Mouse (Mus musculus) monocyte, adult 5-6 weeks (primary cell): ENCODE results near the gene Tmem221. TPM values are rescaled to one million over a fixed set of nuclear protein-coding genes. Genes with fewer than 3 reads are reported as not detected.
"Not testable (repeated sequence)": the region's sequence is repeated elsewhere in the genome, so short reads cannot be mapped to it uniquely, and the experiment has no call there.

Source experiments
- ATAC-seq: fragments of 153-309, 156-312 bp; replicated peaks from 2 replicates; pipeline ENCODE4 v1.8.0; 2017; ENCODE audit warnings: mild to moderate bottlenecking; ENCODE audit not compliant: low TSS enrichment, insufficient number of reproducible peaks, severe bottlenecking, poor library complexity, low FRiP score
- total RNA-seq: library from RNA; stranded (forward); fragments of 200-1000, 200-491, 200-594 nt; gene quantifications from 3 replicates; pipeline ENCODE4 v1.2.3, GENCODE M21; 2017

Gene Tmem221
- total RNA-seq, 1 experiment from 2014 or later: not detected

DNA sequence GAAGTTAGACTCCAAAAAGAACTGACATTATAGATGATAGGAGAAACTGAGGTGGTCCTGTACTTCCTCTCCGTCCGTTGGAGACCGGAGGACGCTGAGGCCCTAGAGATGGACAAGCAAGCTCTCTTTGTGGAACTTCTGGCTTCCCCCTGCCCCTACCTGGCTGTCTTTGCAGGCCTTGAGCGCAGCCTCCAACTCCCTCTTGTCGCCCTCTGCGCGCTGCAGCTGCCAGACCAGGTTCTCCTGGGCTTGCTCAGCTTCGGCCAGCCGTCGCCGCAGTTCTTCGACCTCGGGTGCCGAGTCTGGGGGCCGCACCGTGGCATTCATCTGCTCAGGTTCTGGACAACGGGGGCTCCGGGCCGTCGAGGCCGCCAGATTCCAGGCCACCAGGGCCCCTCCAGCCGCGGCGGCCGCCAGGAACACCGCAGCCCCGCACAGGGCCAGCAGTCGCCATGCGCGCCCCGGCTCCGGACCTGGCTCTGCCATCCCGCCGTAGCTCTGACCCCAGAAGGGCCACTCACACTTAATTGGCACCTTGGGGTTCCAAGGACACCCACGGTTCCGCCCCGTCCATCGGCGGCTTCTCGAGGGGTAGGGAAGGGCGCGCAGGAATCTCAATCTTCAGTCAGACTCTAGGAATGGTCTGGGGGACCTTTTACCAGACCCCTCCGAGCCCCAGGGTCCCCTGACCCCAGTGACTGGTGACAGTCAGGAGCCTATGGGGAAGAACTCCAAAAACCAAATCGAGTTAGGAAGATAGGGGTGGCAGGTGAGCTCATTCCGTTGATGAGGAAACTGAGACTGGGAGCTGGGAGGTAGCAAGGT, 33.2 kb downstream of the Tmem221 start, which contains the start of gene Ccdc194:
Gene Ccdc194, minus strand, starts transcription at position 486 of the 825 bp plus-strand sequence.
- no peak for ATAC-seq

DNA sequence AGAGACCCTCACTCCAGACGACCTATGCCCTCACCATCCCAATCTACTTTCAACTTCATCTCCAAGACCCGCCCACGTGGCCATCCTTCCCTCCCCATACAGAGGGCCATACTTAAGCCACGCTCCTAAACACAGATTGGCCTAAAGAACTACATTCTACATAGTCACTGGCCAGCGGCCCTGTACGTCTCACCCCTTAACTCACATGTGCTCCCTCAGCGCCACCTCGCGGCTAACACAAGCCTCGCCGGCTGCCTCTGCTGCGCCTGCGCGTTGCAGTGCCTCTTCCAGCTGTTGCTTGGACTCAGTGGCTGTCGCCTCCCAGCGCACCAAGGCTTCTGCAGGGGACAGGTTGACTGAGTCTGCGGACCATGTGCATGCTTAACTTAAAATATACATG, 37.0 kb downstream of the Tmem221 start:
- peak; percentile 94 for ATAC-seq

DNA sequence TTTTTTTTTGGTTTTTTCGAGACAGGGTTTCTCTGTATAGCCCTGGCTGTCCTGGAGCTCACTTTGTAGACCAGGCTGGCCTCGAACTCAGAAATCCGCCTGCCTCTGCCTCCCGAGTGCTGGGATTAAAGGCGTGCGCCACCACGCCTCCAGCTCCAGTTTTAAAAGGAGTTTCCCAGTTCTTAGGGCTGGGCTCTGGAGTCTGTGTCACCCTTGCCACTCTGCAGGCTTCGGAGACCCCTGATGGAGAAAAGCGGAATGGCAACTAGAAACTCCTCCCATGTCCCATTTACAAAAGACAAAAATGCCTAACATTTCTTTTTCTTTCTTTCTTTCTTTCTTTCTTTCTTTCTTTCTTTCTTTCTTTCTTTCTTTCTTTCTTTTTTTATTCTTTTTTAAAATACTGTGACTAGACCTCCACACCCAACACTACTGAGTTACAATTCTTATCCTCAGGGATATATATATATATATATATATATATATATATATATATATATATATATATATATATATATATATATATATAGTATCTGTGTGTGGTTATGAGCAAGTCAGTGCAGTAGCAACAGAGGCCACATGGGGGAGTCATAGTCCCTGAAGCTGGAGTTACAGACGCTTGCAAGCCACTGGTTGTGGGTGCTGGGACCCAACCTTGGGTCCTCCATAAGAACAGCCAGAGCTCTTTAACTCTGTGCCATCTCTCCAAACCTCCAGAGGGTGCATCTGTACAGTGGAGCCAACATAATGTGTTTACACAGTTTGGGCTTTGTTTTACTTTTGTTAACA, 39.4 kb downstream of the Tmem221 start:
- not testable (repeated sequence) for ATAC-seq

DNA sequence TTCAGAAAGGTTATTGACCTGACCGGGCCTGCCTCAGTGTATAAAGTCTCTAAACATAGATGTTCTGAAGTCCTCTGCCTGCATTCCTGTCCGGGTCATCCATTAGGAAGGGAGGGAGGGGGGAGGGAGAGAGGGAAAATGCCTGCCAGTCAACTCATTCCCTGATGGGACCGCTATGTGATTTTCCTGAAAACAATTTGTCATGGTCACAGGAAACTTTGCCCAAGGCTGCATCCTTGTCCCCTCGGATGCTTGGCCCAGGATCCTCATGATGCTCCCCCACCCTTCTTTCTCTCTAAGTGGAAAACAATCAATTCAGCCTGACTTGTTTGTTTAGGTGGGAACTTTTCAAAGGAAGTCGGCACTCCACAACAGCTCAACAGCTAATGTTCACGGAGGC, 41.9 kb downstream of the Tmem221 start:
- ATAC-seq: no peak

DNA sequence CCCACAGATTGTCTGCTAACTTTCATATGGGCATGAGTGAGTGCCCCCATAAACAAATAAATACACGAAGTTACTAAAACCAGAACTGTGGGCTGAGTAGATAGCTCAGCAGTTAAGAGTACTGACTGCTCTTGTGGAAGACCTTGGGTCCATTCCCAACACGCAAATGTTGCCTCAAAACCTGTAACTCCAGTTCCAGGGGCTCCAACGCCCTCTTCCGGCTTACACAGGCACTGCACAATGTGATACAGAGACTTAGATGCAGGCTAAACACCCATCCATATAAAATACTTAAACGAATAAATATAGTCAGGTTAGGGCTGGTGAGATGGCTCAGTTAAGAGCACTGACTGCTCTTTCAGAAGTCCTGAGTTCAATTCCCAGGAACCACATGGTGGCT, 43.6 kb downstream of the Tmem221 start:
- no peak for ATAC-seq

DNA sequence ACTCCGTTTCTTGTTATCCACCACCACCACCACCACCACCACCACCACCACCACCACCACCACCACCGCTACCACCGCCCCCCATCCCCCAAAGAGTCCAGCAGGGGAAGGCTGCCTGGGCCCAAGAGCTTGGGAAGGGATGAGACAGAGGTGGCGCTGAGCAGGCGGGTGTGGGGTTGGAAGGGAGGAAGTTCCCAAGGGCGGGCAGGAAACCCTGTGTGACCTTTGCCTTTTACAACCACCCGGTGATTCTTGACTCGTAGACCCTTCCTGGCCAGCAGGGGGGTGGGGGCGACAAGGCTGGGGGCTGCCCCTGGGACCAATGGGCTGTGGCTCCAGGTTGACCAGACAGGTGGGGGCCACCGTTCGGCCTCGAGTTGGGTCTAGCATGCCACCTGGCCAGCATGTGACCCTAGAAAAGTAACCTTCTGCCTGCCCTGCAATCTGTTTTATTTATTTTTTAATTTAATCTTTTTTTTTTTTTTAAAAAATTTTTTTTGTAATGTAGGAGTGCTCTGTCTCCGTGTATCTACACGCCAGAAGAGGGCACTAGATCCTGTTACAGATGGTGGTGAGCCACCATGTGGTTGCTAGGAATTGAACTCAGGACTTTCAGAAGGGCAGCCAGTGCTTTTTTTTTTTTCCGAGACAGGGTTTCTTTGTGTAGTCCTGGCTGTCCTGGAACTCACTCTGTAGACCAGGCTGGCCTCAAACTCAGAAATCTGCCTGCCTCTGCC, 45.5 kb downstream of the Tmem221 start:
- ATAC-seq: no peak

DNA sequence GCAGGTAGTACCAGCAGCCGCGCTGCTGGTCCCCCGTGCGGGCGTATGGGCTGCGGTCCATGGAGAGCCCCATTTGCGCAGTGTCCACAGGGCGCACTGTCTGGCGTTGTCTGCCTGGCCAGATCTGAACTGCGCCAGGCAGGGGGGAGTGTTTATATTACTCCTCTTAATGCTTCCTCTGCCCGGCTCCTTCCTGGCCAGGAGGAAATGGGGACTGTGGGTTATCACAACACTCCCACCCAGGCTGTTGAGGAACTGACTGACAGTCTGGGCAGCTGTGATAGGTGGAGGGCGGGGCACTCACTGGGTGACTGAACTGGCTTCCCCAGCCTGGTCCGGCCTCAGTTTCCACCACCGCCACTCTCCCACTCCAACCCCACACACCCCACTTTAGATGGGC, 47.0 kb downstream of the Tmem221 start, which contains the start of gene Plvap:
Gene Plvap, minus strand, starts transcription at position 109 of the 400 bp plus-strand sequence.
- ATAC-seq: no peak

DNA sequence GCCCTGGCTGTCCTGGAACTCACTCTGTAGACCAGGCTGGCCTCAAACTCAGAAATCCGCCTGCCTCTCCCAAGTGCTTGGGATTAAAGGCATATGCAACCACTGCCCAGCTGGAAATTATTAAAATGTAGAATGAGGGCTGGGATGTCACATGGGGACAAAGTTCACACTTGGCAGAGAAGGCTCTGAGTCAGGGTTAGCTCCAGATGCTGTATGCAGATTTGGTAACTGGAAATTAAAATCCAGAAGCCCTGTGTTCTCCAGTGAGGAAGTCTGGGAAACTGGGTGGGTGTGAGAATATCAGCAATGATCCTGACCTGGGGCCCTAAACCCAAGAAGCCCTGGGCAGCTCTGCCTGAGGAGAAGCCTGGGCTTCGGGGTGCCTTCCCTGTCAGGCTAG, 49.4 kb downstream of the Tmem221 start:
- no peak for ATAC-seq

DNA sequence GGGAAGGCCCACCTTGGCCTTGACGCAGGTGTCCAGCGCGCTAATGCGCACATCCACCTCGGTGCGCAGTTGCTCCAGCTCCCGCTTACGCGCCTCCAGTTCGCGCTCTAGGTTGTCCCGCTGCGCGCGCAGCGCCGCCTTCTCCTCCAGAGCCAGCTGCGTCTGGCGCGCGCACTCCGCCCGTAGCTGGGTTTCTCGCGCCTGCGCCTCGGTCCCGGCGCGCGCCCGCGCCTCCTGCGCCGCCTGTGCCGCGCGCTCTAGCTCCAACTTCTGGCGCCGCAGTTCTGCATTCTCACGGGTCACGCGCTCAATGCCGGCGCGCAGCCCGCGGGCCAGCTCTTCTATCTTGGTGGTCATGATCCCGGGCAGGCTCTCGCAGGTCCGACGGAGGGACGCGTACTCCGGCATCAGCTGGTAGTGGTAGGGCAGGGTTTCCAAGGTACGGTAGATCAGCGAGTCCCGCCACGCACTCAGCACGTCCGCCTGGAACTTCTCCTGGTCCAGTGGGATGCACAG, 51.0 kb downstream of the Tmem221 start:
- ATAC-seq: no peak

DNA sequence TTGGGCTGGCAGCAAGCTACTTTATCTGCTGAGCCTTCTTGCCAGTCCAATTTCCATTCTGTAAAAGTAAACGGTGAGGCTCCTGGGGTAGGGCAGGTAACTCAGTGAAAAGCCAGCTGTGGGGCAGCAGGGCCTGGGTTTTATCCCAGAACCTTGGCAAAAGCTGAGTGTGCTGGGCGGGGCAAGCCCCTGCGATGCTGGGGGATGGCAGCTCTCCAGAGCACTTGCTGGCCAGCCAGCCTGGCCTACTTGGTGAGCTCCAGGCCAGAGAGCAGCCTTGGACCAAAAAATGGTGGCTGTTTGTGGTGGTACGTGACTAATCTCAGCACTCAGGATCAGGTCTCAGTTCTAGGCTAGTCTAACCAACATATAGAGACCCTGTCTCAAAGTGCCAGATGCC, 52.7 kb downstream of the Tmem221 start:
- ATAC-seq: no peak

DNA sequence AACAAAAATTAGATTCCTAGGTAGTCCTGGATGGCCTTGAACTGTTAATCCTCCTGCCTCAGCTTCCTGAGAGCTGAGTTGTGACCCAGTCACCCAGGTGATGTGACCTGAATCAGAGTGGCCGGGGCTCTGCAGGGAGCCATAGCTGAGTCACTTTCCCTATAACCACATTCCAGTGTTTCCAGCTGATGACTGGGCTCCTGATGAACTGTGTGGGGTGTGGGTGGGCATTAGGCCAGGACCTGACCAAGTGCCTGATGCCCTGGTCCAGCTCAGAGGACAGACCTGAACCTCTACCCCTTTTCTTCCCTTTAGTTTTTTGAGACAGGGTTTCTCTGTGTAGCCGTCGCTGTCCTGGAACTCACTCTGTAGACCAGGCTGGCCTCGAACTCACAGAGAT, 53.3 kb downstream of the Tmem221 start:
- ATAC-seq: no peak

DNA sequence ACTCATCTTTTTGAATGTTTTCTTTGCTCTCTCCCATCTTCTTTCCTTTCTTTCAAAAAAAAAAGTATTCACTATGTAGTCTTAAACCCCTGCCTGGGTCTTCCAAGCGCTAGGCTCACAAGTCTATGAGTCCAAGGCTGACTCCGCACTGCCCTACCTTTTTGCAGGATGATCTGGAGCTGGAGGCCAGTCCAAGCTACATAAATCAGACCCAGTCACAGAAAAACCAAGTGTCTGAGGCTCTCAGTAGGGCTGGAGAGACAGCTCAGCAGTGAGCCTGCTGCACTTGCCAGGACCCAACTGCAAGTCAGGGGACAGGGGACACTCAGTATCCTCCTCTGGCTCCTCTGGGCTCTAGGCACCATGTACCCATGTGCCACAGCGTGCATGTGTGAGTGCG, 54.3 kb downstream of the Tmem221 start:
- ATAC-seq: no peak

Other genes starting within 250 kb of the Tmem221 start
- 172 to 275 TPM (median 266 TPM) in 3 replicates for gene Use1, start 192.0 kb downstream of the Tmem221 start, total RNA-seq
- 11.9 to 24.2 TPM (median 16.3 TPM) in 3 replicates for gene Ocel1, start 187.6 kb downstream of the Tmem221 start, total RNA-seq
- 3.4 to 11.6 TPM (median 9.4 TPM) in 3 replicates for gene Nr2f6, start 176.9 kb downstream of the Tmem221 start, total RNA-seq
- gene Ushbp1, start 163.1 kb downstream of the Tmem221 start, total RNA-seq: 0.10 TPM in 1 of 3 replicates, not detected in the others
- gene Babam1, start 162.0 kb downstream of the Tmem221 start, total RNA-seq: 49.7 to 68.7 TPM (median 61.4 TPM) in 3 replicates
- gene Ankle1, start 152.9 kb downstream of the Tmem221 start, total RNA-seq: 0.48 TPM in 1 of 3 replicates, not detected in the others
- gene Abhd8, start 95.2 kb downstream of the Tmem221 start, total RNA-seq: 2.2 to 12.0 TPM (median 8.3 TPM) in 3 replicates
- gene Mrpl34, start 93.9 kb downstream of the Tmem221 start, total RNA-seq: 5.7 to 17.9 TPM (median 13.7 TPM) in 3 replicates
- gene Dda1, start 89.7 kb downstream of the Tmem221 start, total RNA-seq: 33.6 to 53.8 TPM (median 42.4 TPM) in 3 replicates
- 4.7 to 11.0 TPM (median 8.5 TPM) in 3 replicates for gene Ano8, start 72.9 kb downstream of the Tmem221 start, total RNA-seq
- gene Gtpbp3, start 70.8 kb downstream of the Tmem221 start, total RNA-seq: 16.0 to 22.2 TPM (median 16.4 TPM) in 3 replicates
- gene Plvap, start 47.1 kb downstream of the Tmem221 start, total RNA-seq: not detected in 3 replicates
- not detected in 3 replicates for gene Ccdc194, start 33.2 kb downstream of the Tmem221 start, total RNA-seq
- 25.5 to 51.2 TPM (median 32.9 TPM) in 3 replicates for gene Bst2, start 21.4 kb downstream of the Tmem221 start, total RNA-seq
- gene Mvb12a, start 15.9 kb downstream of the Tmem221 start, total RNA-seq: 13.9 to 34.3 TPM (median 20.5 TPM) in 3 replicates
- not detected in 3 replicates for gene Nxnl1, start 7.7 kb upstream of the Tmem221 start, total RNA-seq
- gene Slc27a1, start 10.0 kb upstream of the Tmem221 start, total RNA-seq: 0.53 to 1.2 TPM (median 0.76 TPM) in 3 replicates
- 31.2 to 49.8 TPM (median 36.8 TPM) in 3 replicates for gene Pgls, start 33.3 kb upstream of the Tmem221 start, total RNA-seq
- 6.3 to 12.8 TPM (median 6.9 TPM) in 3 replicates for gene Fam129c, start 38.8 kb upstream of the Tmem221 start, total RNA-seq
- gene Colgalt1, start 52.1 kb upstream of the Tmem221 start, total RNA-seq: 39.9 to 78.4 TPM (median 65.4 TPM) in 3 replicates
- gene Unc13a, start 112.9 kb upstream of the Tmem221 start, total RNA-seq: 0.21 to 0.97 TPM (median 0.29 TPM) in 3 replicates
- 7.1 to 25.6 TPM (median 11.2 TPM) in 3 replicates for gene Jak3, start 117.4 kb upstream of the Tmem221 start, total RNA-seq
- gene Insl3, start 130.3 kb upstream of the Tmem221 start, total RNA-seq: 14.1 TPM in 1 of 3 replicates, not detected in the others
- 0.29 to 0.75 TPM in 2 of 3 replicates, not detected in the other for gene B3gnt3, start 142.9 kb upstream of the Tmem221 start, total RNA-seq
- gene Fcho1, start 166.8 kb upstream of the Tmem221 start, total RNA-seq: 17.3 to 92.4 TPM (median 17.6 TPM) in 3 replicates